9 mouse cellular contexts compared by ENCODE assay signal in the genomic region with DNA sequence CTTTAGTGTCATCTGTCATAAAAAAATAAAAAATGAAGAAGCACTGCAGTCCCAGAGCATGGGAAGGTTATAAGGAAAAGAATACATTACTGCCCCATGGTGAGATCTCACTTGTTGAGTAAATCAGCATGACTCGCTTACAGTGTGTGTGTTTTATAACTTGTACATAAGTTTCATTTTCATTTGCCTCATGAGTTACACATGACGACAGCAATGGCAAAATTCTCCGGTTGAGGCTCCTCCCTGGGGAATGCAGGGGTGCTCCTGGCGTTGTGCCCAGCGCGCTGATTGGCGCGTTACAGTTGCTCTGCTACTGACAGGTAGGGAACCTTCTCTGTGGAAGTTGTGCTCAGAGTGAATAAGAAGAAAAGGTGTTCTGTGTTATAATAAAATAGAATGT.
DNase-seq lines count a peak whose midpoint lies in the region; ATAC-seq and TF ChIP-seq lines count a peak whose summit lies in the region.
"Had no signal": no experiment of that assay in that cellular context is flagged by ENCODE, and none has a peak within 500 bp of the region (broad histone marks: within the 10 kb centered on the region; RNA-seq: fewer than 3 reads in every experiment).

No protein-coding gene starts in this region.

- DNase-seq in limb, embryonic 10.5 days (ENCODE audit: low spot score) = no peak
- peak; percentile 14 for DNase-seq in adipocyte (ENCODE audit: low spot score)
- peak; percentile 42 for DNase-seq in limb, embryonic 14.5 days (ENCODE audit: low spot score)
- DNase-seq in right cerebral cortex, postnatal 10 days (ENCODE audit: low spot score in 2 of 2) = no peak
- DNase-seq in left cerebral cortex, adult 8-10 months (ENCODE audit: low spot score in 2 of 2) = no peak
- no peak for DNase-seq in thymus, postnatal 10 days (ENCODE audit: low spot score in 2 of 2)
- DNase-seq: layer of hippocampus, postnatal 36 days had no signal

- 0 out of 2 replicates have a peak, but pooled peaks cover 6% of the 10 kb centered on the region for H3K27me3 ChIP-seq in limb, embryonic 13.5 days
- H3K27me3 ChIP-seq in limb, embryonic 10.5 days (ENCODE audit: low read depth, poor library complexity, severe bottlenecking) = no peaks in the 10 kb centered on the region
- no peaks in the 10 kb centered on the region for H3K27me3 ChIP-seq in limb, embryonic 14.5 days (ENCODE audit: control insufficient read depth, insufficient read depth, low read length)

- no peak for ATAC-seq in limb, embryonic 13.5 days (ENCODE audit: low FRiP score, low read depth)
- ATAC-seq in granulocyte monocyte progenitor cell, adult 5-6 weeks (replicated peaks; ENCODE audit: poor library complexity, severe bottlenecking) = peak; percentile 57
- ATAC-seq in limb, embryonic 14.5 days (ENCODE audit: low FRiP score, low read depth) = no peak

- no peak overlapping the region for H3K4me3 ChIP-seq in limb, embryonic 13.5 days
- no peak overlapping the region for H3K4me3 ChIP-seq in limb, embryonic 10.5 days
- H3K4me3 ChIP-seq in limb, embryonic 14.5 days (replicated peaks; ENCODE audit: low read length) = no peak overlapping the region

- WGBS in limb, embryonic 13.5 days = 55% methylated on average over 8 of the region's 8 CpGs
- 90% methylated on average over 8 of the region's 8 CpGs for WGBS in limb, embryonic 10.5 days
- WGBS in limb, embryonic 14.5 days = 54% methylated on average over 8 of the region's 8 CpGs

- H3K27ac ChIP-seq in limb, embryonic 13.5 days = no peak overlapping the region
- H3K27ac ChIP-seq in limb, embryonic 10.5 days = no peak overlapping the region
- no peak overlapping the region for H3K27ac ChIP-seq in limb, embryonic 14.5 days (replicated peaks; ENCODE audit: low read depth, low read length)

- H3K36me3 ChIP-seq in limb, embryonic 13.5 days = no peaks in the 10 kb centered on the region
- no peaks in the 10 kb centered on the region for H3K36me3 ChIP-seq in limb, embryonic 10.5 days
- H3K36me3 ChIP-seq in limb, embryonic 14.5 days (ENCODE audit: control insufficient read depth, insufficient read depth, low read length) = no peaks in the 10 kb centered on the region

- no peak for TF ChIP-seq POLR2A in limb, embryonic 14.5 days (IDR thresholded peaks at IDR 0.05; ENCODE audit: borderline replicate concordance, extremely low read depth, insufficient read depth, insufficient read length)

- H3K9me3 ChIP-seq in limb, embryonic 13.5 days = no peaks in the 10 kb centered on the region
- H3K9me3 ChIP-seq in limb, embryonic 10.5 days (replicated peaks) = no peaks in the 10 kb centered on the region
- no peaks in the 10 kb centered on the region for H3K9me3 ChIP-seq in limb, embryonic 14.5 days (ENCODE audit: control insufficient read depth, low read length)

- H3K4me2 ChIP-seq in limb, embryonic 13.5 days (replicated peaks) = peak overlapping the region; percentile 20
- H3K4me2 ChIP-seq in limb, embryonic 14.5 days (replicated peaks; ENCODE audit: low read depth, low read length, severe bottlenecking) = no peak overlapping the region

- H3K9ac ChIP-seq in limb, embryonic 13.5 days = no peak overlapping the region
- no peak overlapping the region for H3K9ac ChIP-seq in limb, embryonic 14.5 days (ENCODE audit: low read depth, low read length, severe bottlenecking)

- peaks cover 50% of the 10 kb centered on the region for H3K4me1 ChIP-seq in limb, embryonic 13.5 days
- peaks cover 18% of the 10 kb centered on the region for H3K4me1 ChIP-seq in limb, embryonic 10.5 days
- H3K4me1 ChIP-seq in limb, embryonic 14.5 days (ENCODE audit: control insufficient read depth, insufficient read depth, low read length) = peaks cover 34% of the 10 kb centered on the region

Comparison
In these comparisons a context has a peak if more than half of its experiments do, and no peak if none do; other contexts are left out.
1. DNase-seq: peak in adipocyte (single experiment) and limb, embryonic 14.5 days (single experiment); none in limb, embryonic 10.5 days (single experiment), right cerebral cortex, postnatal 10 days (0 of 2), left cerebral cortex, adult 8-10 months (0 of 2) and thymus, postnatal 10 days (0 of 2).